Mouse (Mus musculus): Measurements from ENCODE around the gene Cav2. TPM values are rescaled to one million over a fixed set of nuclear protein-coding genes. Genes with fewer than 3 reads are reported as not detected.

Gene Cav2
- total and polyA plus RNA-seq, 3 experiments: 0.08 TPM; not detected in 2

Other genes with a start within 250 kb of the Cav2 start
- gene Tes, start 216.0 kb upstream of the Cav2 start, total RNA-seq (2012; rRNA removed): not detected in 2 replicates
- not detected in 2 replicates for gene Tes, start 216.0 kb upstream of the Cav2 start, total RNA-seq (2014; rRNA removed)
- not detected in 2 replicates for gene Tes, start 216.0 kb upstream of the Cav2 start, polyA plus RNA-seq (2012; ENCODE audit: insufficient read length, low read depth)
- gene Cav1, start 25.1 kb downstream of the Cav2 start, total RNA-seq (2012; rRNA removed): not detected in 2 replicates
- not detected in 2 replicates for gene Cav1, start 25.1 kb downstream of the Cav2 start, total RNA-seq (2014; rRNA removed)
- not detected in 2 replicates for gene Cav1, start 25.1 kb downstream of the Cav2 start, polyA plus RNA-seq (2012; ENCODE audit: insufficient read length, low read depth)
- gene Met, start 182.6 kb downstream of the Cav2 start, total RNA-seq (2012; rRNA removed): 0.13 and 0.34 TPM in 2 replicates
- gene Met, start 182.6 kb downstream of the Cav2 start, total RNA-seq (2014; rRNA removed): 0.26 and 0.39 TPM in 2 replicates
- 0.53 TPM in 2 replicates for gene Met, start 182.6 kb downstream of the Cav2 start, polyA plus RNA-seq (2012; ENCODE audit: insufficient read length, low read depth)